Mouse (Mus musculus): ENCODE results near the gene Cnot2.
A peak's percentile ranks its signal among the peaks of the same experiment; 100 is the strongest.
"Not testable (repeated sequence)": the region's sequence is repeated elsewhere in the genome, so short reads cannot be mapped to it uniquely, and the experiment has no call there.

The Cnot2 gene

DNA sequence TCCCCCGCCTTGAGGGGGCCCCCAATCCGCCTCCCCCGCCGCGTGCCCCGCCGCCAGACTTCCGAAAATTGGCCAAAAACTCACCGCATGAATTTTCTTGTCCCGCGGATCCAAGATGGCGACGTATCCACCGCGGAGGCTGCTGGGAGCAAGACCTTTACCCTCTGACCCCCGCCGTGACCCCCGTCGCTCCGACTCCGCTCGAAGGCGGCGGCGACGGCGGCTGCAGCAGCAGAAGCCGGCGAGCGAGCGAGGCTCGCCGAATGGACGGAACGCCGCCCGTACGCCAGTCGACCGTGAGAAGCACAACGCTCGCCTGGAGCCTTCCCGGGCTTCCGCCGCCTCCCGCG is at the start of gene Cnot2:
Gene Cnot2, minus strand, starts transcription at position 143 of the 350 bp plus-strand sequence.
- DNase-seq, result peak; percentile 96

DNA sequence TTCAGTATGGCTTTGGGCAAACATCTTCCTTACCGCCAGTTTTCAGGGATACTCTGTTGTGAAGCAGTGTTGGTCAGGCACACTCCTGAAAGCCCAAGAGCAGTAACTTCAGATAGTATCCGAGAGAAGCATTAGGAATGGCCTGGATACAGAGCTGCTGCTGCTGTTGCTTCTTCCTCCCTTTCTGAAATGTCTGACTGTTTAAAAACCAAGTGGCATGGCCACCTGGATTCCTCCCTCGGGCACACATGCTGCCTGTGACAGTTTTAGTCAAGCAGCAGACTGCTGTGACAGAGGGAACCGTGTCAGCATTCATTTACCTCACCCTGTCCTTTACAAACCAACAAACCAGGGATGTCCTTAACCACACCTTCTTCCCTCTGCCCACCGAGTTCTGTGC is 47.6 kb upstream of the Cnot2 start:
- no peak for DNase-seq

DNA sequence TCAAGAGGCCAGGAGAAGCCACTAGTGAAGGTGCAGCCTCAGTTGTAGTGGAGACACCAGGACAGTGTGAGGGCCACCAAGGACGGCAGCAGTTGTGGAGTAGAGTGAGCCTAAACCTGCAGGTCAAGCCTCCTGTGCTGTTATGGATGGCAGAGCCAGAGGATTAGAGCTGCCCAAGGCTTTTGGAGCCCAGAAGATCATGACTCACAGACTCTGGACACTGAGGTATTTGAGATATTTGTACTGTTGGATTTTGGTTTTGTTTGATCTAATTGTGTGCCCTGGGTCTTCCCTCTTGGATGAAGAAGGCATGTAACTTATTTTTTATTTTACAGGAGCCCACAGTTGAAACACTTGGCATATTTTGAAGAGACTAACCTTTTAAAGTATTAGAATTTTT is 44.7 kb upstream of the Cnot2 start:
- DNase-seq, result no peak

DNA sequence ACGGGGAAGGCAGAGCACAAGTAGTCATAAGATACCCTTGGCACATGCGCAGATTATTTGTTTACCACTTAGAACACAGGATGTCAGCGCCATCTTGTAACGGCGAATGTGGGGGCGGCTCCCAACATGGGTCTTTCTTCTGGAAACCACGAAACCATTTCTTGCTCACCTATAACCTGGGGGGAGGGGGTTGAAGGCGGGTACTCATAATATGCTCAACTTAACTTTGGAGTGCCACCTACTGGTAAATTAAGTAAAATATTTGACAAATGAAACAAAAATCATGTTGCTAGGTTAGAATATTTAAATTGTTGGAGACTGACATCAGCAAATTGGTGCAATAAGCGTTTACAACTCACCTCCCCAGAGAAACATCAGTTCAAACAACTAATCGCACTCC is 31.9 kb upstream of the Cnot2 start:
- DNase-seq, result not testable (repeated sequence)

DNA sequence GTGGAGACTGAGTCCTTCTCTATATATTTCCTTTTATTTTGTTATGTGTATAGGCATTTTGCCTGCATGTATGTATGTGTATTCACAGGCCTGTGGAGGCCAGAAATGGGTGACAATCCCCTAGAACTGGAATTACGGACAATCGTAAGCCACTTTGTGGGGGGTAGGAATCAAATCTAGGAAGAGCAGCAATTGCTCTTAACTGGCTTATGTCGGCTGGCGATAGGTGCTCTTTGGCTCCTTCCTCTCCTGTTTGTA is 23.5 kb upstream of the Cnot2 start:
- DNase-seq, result no peak

DNA sequence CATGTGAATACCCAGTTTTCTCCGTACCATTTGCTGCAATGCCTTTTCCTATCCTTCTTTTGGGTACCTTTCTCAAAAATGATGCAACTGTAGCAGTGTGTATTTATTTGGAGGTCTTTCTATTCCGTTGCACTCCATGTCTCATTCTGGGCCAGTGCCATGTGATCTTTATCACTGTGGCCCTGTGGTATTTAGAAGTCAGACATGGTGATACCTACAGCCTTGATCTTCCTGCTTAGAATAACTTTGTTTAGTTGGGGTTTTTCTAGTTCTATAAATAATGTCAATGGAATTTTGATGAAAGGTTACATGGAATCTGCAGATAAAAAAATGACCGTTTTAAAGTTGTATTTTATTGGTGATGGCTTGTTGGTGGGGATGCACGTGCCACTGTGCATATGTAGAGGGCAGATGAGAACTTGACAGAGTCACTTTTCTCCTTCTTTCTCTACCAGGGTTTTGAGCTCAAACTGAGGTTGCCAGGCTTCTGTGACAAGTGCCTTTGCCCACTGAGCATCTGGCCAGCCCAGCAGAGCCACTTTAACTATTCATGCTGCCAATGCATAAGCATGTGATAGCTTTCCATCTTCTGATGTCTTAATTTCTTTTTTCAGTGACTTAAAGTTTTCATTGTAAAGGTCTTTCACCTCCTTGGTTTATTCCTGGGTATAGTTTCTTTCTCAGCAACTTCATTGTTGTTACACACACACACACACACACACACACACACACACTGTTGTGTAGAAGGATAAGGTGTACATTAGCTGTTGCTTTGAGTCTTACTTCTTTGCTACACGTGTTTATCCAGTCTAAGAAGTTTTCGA is 23.0 kb upstream of the Cnot2 start:
- no peak for DNase-seq

DNA sequence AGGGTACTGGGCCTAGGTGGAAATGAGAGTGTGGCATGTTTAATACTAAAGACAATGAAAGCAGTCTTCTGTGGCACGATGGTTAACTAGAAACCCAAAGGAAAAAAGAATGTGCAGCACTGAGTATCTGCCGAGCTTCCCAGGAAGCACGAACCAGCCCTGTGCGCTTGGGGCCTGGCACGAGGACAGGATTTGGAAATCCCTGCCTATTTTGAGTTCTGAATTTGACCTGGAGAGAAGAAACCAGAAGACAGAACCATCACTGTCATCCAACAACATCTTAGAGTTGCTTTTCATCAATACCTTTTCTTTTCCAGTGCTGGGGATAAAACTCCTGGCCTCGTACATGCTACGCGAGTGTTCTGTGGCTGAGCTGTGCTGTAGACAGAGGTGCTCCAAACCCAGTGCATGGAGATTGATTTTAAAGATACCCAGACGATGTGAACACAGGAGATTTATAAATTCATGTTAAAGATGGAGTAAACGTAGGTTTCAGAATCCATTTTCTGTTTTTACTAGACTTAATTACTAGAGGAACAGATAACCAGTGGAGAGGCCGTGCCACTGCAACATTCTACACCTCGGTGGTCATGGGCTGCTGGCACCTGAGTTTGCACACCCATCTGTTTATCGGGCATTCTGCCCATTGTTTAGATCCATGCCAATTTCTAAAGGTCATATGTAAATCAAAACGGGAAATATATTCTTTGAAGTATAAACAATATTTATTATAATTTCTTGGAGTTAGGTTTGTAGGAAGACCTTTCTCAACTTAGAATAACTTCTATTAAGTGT is 17.9 kb upstream of the Cnot2 start:
- DNase-seq, result no peak

DNA sequence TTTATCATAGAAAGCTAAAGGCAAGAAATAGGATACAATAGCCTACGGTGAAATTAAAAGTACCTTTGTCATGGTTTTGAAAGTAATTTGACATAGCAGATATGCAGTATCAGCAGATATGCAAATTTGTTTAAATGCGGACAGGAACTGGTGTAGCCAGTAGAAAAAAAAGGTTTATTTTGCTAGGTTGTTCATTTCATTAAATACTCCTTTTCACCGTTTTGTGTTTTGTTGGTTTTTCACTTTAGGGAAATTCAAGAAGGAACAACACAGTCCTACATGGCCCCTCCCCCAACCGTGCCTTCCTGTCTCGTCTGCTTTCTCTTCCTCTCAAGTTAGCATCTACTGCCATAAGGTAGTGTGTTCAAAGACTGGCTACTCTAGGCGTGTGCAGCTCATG is 1.4 kb upstream of the Cnot2 start:
- DNase-seq, result peak; percentile 41 to 45

DNA sequence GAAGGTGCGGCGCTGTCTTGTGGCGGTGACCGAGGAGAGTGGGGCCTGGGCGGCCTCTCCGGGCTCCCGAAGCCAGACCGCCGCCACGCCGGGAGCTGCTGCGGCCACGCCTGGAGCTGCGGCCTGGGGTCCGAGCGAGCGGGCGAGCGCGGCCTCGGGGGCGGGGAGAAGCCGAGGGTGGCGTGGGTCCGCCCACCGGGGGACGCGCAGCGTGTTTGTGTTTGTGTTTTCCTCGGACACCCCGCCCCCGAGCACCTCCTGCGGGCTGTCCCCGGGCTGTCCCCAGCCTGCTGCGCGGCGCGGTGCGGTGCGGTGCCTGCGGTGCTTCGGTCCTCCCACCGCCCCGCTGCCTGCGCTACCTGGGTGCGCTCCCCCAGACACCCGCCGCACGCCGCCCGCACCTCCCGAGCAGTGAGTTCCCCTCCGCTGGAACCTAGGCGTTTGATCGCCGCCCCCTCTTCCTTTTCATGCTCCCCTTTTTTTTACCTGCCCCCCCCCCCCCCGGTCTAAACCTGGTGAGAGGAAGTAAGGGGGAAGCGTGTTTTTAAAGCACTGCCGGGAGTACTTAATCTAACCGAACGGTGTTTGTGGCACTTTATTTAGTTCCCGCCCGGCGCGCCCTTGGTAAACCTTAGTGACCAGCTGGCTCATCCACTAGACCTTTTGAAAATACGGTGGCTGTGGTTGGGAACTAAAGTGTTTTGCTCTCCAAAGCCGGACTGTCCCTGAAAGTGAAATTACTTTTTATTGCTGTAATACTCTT is 589 bp upstream of the Cnot2 start:
- DNase-seq, result peak; percentile 77 to 85

DNA sequence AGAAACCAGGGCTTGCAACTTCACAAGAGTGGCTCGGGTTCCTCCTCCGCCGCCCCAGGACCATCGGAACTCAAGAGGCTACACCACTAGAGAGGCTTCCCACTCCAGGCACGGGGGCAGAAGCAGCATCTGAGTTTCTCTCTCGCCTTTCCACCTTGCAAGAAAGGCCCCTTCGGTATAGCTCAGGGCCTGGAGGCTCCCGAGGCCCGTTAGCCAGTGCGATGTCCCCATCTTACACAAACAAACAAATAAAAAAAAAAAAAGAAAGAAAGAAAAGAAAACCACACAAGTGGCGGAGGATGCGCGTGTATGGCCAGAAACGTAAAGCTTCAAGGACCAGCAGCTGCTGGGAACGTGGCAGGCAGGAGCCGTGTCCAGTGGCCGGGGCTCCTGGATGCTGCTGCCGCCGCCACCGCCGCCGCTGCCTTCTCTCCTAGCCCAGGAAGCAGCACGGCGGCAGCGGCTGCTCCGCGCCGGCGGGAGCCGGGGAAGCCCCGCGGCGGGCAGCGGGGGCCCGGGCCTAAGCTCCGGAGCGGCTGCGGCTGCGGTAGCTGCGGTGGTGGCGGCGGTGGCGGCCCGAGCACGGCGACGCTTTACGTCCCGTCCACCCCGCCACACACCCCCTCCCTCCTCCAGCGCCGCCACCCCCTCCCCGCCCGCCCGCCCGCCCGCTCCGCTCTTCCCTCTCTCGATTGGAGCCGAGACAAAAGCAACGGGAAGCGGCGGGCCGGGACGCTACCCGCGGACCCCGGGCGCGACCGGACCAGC is 536 bp downstream of the Cnot2 start:
- DNase-seq, result peak; percentile 41 to 73

DNA sequence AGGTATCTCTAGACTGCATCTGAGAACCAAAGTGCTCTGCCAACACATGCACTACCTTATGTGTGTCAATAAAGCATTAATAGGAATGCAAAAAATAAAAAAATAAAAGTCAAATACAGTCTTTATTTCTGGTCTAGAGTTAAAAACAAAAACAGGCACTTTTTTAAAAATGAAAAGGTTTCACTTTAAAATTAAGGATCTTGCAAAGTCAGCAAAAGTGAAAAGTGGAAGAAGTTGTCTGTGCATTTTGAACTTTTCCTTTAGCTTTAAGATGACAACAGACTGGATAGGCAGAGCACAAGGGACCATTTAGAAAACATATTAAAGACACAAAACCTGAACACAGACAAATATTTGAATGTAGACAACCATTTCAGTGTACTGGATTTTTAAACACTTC is 1.8 kb downstream of the Cnot2 start:
- no peak for DNase-seq

DNA sequence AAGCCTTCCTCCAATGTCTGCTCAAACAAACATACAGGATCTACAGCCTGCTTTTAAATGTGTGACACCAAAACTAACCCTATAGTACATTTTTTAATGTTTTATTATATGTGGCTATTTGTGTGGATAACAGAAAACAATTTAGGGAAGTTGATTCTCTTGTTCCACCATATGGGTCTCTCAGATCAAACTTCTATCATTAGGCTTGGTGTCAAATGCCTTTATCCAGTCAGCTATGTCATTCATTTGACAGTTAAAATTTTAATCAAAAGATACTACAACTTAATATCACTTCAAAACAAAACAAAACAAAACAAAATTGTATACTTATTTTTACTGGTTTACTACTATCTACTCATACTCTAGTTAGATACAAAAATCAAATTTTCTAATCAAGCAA is 2.9 kb downstream of the Cnot2 start:
- DNase-seq, result no peak

DNA sequence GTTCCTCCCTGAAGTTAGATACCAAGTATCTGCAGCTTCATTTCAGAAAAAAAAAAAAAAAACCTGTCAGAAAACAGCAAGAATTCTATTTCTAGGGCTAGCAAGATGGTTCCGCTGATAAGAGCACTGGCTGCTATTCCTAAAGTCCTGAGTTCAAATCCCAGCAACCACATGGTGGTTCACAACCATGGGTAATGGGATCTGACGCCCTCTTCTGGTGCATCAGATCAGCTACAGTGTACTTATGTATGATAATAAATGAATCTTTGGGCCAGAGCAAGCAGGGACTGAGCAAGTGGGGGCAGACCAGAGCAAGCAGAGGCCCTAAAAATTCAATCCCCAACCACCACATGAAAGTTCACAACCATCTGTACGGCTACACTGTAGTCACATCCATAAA is 4.1 kb downstream of the Cnot2 start:
- DNase-seq, result no peak

DNA sequence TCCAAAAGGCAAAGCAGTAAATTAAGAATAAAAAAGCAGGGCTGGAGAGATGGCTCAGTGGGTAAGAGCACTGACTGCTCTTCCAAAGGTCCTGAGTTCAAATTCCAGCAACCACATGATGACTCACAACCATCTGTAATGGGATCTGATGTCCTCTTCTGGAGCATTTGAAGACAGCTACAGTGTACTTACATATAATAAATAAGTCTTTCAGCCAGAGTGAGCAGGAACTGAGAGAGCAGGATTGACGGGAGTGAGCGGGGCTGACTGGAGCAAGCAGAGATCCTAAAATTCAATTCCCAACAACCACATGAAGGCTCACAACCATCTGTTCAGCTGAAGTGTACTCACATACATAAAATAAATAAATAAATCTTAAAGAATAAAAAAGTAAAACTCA is 5.2 kb downstream of the Cnot2 start:
- DNase-seq, result not testable (repeated sequence)

DNA sequence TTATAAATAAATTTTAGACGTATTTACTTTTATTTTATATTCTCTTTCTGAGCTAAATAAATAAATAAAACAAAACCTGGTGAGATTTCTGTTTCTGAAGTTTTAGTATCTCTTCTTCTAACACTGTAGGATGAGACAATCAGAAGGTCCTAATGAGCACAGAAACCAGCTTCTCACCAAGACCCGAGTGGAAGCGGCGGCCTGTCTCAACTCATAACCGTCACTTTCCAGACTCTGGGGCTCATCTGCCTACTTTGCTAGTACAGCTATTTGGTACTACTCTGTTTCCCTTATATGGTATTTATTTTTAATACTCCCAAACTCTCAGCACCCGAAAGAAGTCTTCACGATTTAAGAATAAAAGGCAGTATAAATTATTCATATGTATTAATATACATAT is 10.8 kb downstream of the Cnot2 start:
- DNase-seq, result no peak

DNA sequence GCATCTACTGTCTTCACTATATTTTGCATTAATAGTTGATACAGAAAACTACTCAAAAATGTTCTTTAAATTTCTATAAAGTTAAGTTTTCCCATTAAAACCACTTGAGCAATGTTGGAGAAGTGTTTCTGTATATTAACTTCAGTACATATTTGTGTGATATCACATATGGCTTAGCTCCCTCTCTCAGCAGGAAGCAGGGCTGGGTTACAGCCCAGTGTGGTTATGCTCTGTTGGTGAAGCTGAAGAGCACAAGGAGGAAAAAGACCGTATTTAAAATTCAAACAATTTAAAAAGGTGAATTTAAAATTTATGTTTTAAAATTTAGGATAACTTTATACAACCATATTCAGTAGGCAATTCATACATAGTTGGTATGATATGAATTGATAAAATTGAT is 12.8 kb downstream of the Cnot2 start:
- DNase-seq, result no peak

DNA sequence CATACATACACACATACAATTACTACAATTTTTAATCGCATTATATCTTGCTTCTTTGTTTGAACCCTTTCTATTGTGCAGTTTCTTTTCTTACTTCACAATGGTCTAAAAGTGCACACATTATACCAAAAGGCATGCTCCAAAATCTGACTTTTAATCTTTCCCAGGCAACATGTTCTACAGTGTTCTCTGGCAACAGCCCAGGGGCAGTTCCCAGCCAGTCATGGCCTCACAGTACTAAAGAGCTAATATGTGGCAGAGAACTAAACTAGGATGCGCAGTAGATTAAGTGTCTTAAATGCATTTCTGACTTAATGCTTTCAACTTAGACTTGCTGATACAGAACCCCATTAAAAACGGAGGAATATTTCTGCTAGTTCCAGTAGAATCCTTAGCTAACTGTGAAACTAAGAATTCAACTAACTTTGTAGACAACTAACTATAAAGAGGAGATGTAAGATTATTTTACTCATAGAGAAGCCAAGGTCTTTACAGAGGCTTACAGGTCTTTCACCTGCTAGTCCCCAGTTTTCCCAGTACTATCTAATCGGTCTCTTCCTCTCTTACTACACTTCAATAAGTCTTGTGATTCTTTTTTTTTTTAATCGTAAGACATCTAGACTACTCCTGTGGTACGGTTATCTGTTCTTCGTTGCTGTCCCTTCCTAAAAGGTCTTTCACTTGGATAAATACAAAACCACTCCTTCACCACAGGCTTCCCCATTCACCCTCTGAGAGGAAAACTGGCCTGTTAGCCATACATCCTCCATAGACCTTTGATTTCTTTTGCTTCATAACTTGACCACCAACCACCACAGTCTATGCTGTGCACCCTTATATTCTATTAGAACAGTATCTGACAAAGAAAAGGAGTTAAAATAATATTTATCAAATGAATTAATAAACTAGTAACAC is 13.6 kb downstream of the Cnot2 start:
- DNase-seq, result peak; percentile 33 to 39

DNA sequence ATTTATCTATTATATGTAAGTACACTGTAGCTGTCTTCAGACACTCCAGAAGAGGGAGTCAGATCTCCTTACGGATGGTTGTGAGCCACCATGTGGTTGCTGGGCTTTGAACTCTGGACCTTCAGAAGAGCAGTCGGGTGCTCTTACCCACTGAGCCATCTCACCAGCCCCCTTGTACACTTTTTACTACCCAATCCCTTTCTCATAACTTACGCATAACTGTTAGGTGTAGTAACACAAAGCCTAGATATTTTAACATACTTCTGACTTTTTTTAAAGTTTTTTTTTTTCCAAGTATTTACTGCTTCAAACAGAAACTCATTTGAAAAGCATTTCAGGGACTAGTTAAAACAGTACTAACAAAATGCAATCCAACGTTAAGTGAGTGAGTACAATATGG is 14.8 kb downstream of the Cnot2 start:
- not testable (repeated sequence) for DNase-seq

DNA sequence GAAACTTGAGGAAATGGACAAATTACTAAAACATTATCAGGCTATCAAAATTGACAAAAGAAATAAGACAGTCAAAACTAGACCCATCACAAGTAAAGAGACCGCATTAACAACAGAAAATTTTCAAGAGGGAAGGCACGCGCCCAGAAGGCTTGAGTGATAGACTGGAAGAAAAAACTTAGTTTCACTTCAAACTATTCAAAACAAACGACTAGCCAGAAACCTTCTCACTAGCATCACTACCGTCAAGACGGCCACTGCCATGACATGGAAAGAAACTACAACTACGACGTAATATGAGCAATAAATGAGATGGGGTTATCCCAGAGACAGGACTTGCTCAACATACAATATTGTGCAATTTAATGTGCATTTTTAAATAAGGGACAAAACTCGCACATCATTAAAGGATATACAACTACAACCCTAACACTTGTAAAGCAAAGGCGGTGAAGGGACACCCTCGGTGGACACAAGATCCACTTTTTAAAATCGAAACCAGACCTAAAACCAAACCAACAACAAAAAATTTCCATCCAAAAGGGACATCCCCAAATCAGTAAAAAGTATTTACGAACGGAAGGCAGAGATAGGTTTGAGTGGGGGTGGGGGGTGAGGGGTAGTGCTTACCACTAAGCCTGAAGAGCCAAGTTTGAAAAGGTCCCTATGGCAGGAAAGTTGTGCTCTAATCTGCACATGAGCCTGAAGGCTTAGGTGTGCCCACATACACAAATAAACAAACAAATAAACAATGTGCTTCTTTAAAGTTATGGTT is 16.3 kb downstream of the Cnot2 start:
- no peak for DNase-seq

DNA sequence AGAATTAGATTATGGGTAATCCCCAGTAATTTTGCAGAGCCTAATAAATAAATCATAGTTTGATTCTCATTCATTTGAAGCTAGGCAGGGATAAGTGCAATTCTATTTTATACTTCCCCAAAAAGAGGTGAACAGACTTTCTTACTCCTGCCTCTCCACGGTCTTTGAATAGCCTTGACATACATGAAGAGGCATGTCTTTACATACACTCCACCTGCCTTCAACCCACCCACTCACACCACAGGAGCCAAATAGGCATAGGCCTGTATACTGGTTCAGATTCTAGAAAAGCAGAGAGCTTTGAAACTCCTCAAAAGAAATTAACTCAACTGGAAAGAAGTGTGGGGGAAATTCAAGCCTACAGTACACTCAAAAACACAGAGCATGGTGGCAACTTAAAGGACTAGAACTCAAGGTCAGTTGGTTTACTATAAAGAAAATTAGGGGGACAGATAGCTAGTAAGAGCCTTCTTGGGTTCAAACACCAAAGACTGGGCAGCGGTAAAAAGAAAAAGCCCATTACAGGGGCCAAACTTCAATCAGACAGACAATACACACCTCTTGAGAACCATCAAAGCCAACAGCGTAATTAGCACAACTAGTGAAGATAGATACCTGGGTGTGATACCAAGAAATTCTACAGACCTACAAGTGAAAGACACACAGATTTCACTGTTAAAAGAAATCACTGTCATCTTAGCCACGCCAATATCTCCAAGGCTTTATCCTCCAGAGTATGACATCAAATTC is 18.4 kb downstream of the Cnot2 start:
- DNase-seq, result no peak

Data from kidney, postnatal 25 days (tissue).